Mouse (Mus musculus) cerebellum, adult 11-12 months (tissue): Measurements from ENCODE around the gene Map3k14.

Source experiments
- DNase-seq: peaks from one replicate; pipeline ENCODE4 v3.0.0; 2022

Gene Map3k14

GRCm38 (mm10) chr11:103173041-103173770 is 94.1 kb downstream of the Map3k14 start:
- no peak for DNase-seq

GRCm38 (mm10) chr11:103172392-103173040 is 94.8 kb downstream of the Map3k14 start:
- DNase-seq: no peak

- DNase-seq: no peak
Observed at GRCm38 (mm10) chr11:103171703-103172391, 95.4 kb downstream of the Map3k14 start.

GRCm38 (mm10) chr11:103171286-103171620 is 96.0 kb downstream of the Map3k14 start:
- DNase-seq: no peak

GRCm38 (mm10) chr11:103170494-103171285 is 96.6 kb downstream of the Map3k14 start, which contains the start of gene Fmnl1:
TSS of gene Fmnl1 (plus strand) at chr11:103171107.
- DNase-seq: no peak

- no peak for DNase-seq
Observed at GRCm38 (mm10) chr11:103170111-103170493, 97.2 kb downstream of the Map3k14 start.
